Mouse (Mus musculus) heart, embryonic 16.5 days (tissue): ENCODE measurements around the gene Apobec3. TPM values are rescaled to one million over a fixed set of nuclear protein-coding genes. Genes with fewer than 3 reads are reported as not detected.

Experiments
- ATAC-seq: fragments of 200-750 bp; cut with Nextera tagmentation; replicated peaks from 2 replicates; pipeline ENCODE4 v1.8.0; 2017; ENCODE audit warnings: moderate number of reproducible peaks; ENCODE audit not compliant: insufficient read depth, low FRiP score; ENCODE audit errors: extremely low read depth
- H3K27ac ChIP-seq: fragments of 300-500 bp; sonication (generic); 2 replicates; pipeline ENCODE4 v1.5.1; 2014; ENCODE audit warnings: mild to moderate bottlenecking, low read length, control low read depth, moderate library complexity
- H3K27me3 ChIP-seq: fragments of 300-500 bp; sonication (generic); 2 replicates; pipeline ENCODE4 v1.6.1; 2014; ENCODE audit warnings: low read length, mixed read lengths; ENCODE audit not compliant: control insufficient read depth, insufficient read depth
- H3K36me3 ChIP-seq: fragments of 300-500 bp; sonication (generic); 2 replicates; pipeline ENCODE4 v1.6.1; 2014; ENCODE audit not compliant: control insufficient read depth, insufficient read depth
- H3K4me1 ChIP-seq: fragments of 300-500 bp; sonication (generic); 2 replicates; pipeline ENCODE4 v1.6.1; 2014; ENCODE audit warnings: low read length, mixed read lengths; ENCODE audit not compliant: control insufficient read depth, insufficient read depth
- H3K4me2 ChIP-seq: fragments of 300-500 bp; sonication (generic); 2 replicates; pipeline ENCODE4 v1.6.1; 2014; ENCODE audit warnings: low read depth, mild to moderate bottlenecking, control low read depth, low read length
- H3K4me3 ChIP-seq: fragments of 300-500 bp; sonication (generic); 2 replicates; pipeline ENCODE4 v1.5.1; 2014; ENCODE audit warnings: mild to moderate bottlenecking, control low read depth, low read length
- H3K9ac ChIP-seq: fragments of 300-500 bp; sonication (generic); 2 replicates; pipeline ENCODE4 v1.6.1; 2014; ENCODE audit warnings: low read length, control low read depth
- H3K9me3 ChIP-seq: fragments of 300-500 bp; sonication (generic); replicated peaks from 2 replicates; pipeline ENCODE4 v1.6.1; 2016; ENCODE audit warnings: low read length; ENCODE audit not compliant: control insufficient read depth
- WGBS: fragments of 180-500 bp; shearing (Covaris S2); extraction: QIAGEN DNeasy Blood & Tissue Kit; methylation state at CpG from one replicate; pipeline ENCODE4 v1.1.7; 2014; 5-methylcytosine and 5-hydroxymethylcytosine counted together
- polyA plus RNA-seq: library from polyadenylated mRNA; unstranded; fragments of >200 nt; fragmentation: Nextera tagmentation; extraction: Ambion mirVana; gene quantifications from 2 replicates; pipeline ENCODE4 v1.2.1, GENCODE M21; 2015

Apobec3 gene
- 25.1 and 40.7 TPM in 2 replicates for polyA plus RNA-seq

DNA sequence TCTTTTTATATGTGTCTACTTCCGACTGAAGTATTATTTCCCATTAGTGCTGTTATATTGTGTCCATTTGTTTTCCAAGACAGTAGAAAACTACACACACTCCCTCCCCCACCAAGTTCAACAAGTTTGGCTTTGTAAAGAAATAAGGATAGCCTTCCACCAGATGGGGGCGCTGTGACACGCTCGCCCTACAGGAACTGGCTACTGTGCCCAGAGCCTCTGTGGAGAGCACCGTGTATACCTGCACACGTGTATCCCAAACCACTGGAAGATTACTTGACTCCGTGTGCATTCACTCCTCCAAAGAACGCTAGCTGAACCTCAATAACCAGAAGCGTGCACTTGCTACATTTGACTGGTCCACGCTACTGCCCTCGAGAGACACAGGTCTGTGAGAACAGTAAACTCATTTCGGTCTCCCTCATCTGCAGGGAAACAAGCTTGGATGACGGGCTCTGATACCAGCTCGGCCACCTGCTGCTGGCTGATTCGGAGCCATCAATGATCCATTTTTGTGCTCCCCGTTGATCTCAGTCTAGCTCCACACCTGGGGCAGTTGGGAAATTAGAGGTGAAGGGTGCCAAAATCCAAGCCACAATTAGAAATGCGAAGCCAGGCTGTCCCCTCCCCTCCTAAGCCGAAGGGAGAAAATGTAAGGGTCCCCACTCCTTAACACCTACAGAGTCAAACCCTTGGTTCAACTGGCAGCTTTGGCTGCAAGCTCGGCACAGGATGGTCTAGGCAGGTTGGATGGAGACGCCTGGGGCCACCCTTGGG lies at the start of gene Apobec3:
Gene Apobec3, plus strand, starts transcription at position 224 of the 777 bp plus-strand sequence.
- 2% methylated on average over 20 of the region's 20 CpGs for WGBS
- no peaks in the 10 kb centered on the region for H3K27me3 ChIP-seq
- H3K4me1 ChIP-seq = peaks cover 13% of the 10 kb centered on the region
- peak within 1 kb of the TSS; percentile 83 for H3K27ac ChIP-seq
- peak within 1 kb of the TSS; percentile 70 for H3K4me3 ChIP-seq
- ATAC-seq = peak; percentile 42
- H3K9me3 ChIP-seq = no peaks in the 10 kb centered on the region
- no peaks in the 10 kb centered on the region for H3K36me3 ChIP-seq
- peak within 1 kb of the TSS; percentile 77 for H3K9ac ChIP-seq
- H3K4me2 ChIP-seq = peak within 1 kb of the TSS; percentile 95

DNA sequence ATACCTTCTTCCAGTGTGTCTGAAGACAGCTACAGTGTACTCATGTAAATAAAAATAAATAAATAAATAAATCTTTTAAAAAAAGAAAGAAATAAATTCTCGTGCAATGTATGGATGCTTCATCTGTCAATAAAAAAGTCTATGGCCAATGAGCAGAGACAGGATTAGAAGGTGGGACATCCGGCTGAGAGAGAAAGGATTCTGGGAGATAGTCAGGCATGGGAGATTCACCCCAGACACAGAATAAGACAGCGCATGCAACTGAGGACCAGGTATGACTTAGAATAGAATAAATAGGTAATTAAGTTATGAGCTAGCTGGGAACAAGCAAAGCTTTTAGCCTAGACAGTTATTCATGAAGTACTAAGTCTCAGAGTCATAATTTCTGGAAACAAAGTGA lies 48.5 kb upstream of the Apobec3 start:
- Histone ChIP-seq H3K4me1 (peaks cover 10% of the 10 kb centered on the region), H3K27me3 (no peaks in the 10 kb centered on the region), H3K9me3 (no peaks in the 10 kb centered on the region), H3K27ac (no peak overlapping the region), H3K4me2 (no peak overlapping the region), H3K4me3 (no peak overlapping the region), H3K36me3 (no peaks in the 10 kb centered on the region), H3K9ac (no peak overlapping the region)
- WGBS = 79% methylated on average over 3 of the region's 3 CpGs
- no peak for ATAC-seq

DNA sequence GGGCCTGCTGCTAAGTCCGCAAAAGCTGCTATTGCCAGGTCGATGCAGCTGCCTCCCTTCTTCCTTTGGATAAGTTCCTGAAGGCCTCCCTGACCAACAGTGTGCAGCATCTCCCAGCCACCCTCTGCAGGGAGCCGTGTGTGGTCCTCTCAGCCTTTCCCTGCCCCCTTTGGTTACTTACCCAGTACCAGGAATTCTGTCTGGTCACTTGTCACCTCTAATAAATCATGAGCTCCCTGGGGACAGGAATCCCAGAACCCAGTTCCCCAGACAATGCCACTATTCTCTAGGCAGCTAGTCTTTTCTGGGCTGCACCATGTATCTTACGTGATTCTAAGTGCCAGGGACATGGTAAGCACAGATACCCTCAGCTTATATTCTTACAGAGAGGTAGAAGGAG lies 45.5 kb upstream of the Apobec3 start:
- ATAC-seq = no peak
- Histone ChIP-seq H3K27ac (no peak overlapping the region), H3K9me3 (no peaks in the 10 kb centered on the region), H3K36me3 (no peaks in the 10 kb centered on the region), H3K4me3 (no peak overlapping the region), H3K4me2 (no peak overlapping the region), H3K4me1 (peaks cover 10% of the 10 kb centered on the region), H3K27me3 (no peaks in the 10 kb centered on the region), H3K9ac (no peak overlapping the region)
- 61% methylated on average over 4 of the region's 4 CpGs for WGBS

DNA sequence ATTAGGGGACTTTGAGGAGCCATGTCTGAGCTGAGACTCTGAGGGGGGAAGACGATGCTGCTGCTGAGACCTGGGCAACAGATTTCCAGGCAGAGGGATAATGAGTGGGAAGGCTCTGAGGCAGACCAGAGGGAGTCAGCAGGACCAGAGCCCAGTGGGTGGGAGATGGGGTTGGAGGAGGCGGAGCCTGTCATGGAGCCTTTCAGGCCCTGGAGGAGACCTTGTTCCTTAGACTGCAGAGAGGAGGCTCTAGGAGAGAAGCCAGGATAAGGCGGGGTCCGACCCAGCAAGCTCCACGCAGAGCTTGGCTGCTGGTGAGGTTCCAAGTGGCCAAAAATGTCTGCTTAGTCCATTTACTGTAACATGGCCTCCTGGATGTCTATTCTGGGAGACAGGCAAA lies 44.4 kb upstream of the Apobec3 start:
- peak; percentile 72 for ATAC-seq
- peak overlapping the region; percentile 17; the same call in 1 of the 2 replicates for H3K27ac ChIP-seq
- peaks cover 10% of the 10 kb centered on the region for H3K4me1 ChIP-seq
- 26% methylated on average over 5 of the region's 5 CpGs for WGBS
- no peaks in the 10 kb centered on the region for H3K36me3 ChIP-seq
- H3K27me3 ChIP-seq = no peaks in the 10 kb centered on the region
- H3K4me3 ChIP-seq = no peak overlapping the region
- no peaks in the 10 kb centered on the region for H3K9me3 ChIP-seq
- H3K4me2 ChIP-seq = no peak overlapping the region
- no peak overlapping the region for H3K9ac ChIP-seq

DNA sequence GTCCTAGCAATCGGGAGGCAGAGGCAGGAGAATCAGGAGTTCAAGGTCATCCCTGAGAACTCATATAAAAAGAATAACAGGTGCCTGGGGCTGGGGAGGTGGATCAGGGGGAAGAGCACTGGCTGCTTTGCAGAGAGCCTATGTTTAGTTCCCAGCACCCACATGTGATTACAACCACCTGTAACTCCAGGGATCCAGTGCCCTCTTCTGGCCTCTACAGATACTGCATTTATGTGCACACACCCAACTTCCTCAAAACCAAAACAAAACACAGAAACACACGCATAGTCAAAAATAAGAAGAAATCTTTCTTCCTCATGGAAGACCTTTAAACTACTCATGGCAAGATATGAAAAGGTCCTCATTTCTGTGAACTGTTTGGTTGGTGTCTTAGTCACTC lies 41.3 kb upstream of the Apobec3 start:
- ATAC-seq = no peak
- no peak overlapping the region for H3K4me2 ChIP-seq
- peaks cover 10% of the 10 kb centered on the region for H3K4me1 ChIP-seq
- H3K27ac ChIP-seq = no peak overlapping the region
- no peak overlapping the region for H3K4me3 ChIP-seq
- no peak overlapping the region for H3K9ac ChIP-seq
- no peaks in the 10 kb centered on the region for H3K9me3 ChIP-seq
- WGBS = 84% methylated on average over 2 of the region's 2 CpGs
- no peaks in the 10 kb centered on the region for H3K36me3 ChIP-seq
- no peaks in the 10 kb centered on the region for H3K27me3 ChIP-seq

DNA sequence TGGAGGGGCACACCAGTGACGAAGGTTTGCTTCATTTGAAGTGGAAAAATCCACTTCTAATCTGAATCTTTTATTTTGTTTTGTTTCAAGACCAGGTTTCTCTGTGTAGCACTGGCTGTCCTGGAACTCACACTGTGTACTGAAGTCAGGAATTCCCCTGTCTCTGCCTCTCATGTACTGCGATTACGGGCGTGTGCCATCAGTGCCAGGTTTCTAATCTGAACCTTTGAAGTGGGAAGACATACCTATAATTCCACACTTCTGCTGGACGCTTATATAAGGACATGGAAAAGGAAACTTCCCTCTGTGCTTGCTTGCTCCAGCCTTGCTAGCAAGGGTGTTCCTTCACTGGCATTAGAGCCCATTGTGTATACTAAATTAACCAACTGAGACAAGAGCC lies 32.5 kb upstream of the Apobec3 start:
- Histone ChIP-seq H3K36me3 (no peaks in the 10 kb centered on the region), H3K4me1 (peaks cover 4% of the 10 kb centered on the region), H3K9ac (no peak overlapping the region), H3K4me2 (no peak overlapping the region), H3K27ac (0 out of 2 replicates have a peak overlapping the region, but pooled peaks have one; percentile 7), H3K27me3 (no peaks in the 10 kb centered on the region), H3K4me3 (no peak overlapping the region), H3K9me3 (no peaks in the 10 kb centered on the region)
- ATAC-seq = no peak; the same call in 1 of the 2 replicates
- 45% methylated on average over 5 of the region's 5 CpGs for WGBS

DNA sequence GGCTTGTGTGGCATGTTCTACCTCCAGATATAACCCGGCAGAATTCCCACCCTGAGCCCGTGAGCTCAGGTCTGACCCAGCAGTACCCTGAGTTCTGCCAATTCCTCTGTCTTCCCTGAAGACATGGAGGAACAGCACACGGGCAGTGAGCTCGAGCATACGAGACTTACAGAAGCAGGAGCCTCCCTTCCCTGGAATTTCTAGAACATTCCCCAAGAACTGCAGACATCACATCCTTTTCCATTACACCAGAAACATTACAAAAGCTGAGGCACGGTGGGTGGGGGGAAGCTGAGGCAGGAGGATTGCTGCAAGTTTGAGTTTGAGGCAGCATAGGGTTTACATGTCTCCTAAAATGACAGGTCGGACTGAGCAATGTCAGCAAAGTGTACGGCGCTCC lies 31.6 kb upstream of the Apobec3 start:
- no peak overlapping the region for H3K4me2 ChIP-seq
- no peak overlapping the region for H3K4me3 ChIP-seq
- no peak for ATAC-seq
- no peak overlapping the region for H3K9ac ChIP-seq
- no peaks in the 10 kb centered on the region for H3K36me3 ChIP-seq
- peaks cover 4% of the 10 kb centered on the region for H3K4me1 ChIP-seq
- H3K27ac ChIP-seq = no peak overlapping the region
- no peaks in the 10 kb centered on the region for H3K9me3 ChIP-seq
- H3K27me3 ChIP-seq = no peaks in the 10 kb centered on the region
- 84% methylated on average over 9 of the region's 9 CpGs for WGBS

DNA sequence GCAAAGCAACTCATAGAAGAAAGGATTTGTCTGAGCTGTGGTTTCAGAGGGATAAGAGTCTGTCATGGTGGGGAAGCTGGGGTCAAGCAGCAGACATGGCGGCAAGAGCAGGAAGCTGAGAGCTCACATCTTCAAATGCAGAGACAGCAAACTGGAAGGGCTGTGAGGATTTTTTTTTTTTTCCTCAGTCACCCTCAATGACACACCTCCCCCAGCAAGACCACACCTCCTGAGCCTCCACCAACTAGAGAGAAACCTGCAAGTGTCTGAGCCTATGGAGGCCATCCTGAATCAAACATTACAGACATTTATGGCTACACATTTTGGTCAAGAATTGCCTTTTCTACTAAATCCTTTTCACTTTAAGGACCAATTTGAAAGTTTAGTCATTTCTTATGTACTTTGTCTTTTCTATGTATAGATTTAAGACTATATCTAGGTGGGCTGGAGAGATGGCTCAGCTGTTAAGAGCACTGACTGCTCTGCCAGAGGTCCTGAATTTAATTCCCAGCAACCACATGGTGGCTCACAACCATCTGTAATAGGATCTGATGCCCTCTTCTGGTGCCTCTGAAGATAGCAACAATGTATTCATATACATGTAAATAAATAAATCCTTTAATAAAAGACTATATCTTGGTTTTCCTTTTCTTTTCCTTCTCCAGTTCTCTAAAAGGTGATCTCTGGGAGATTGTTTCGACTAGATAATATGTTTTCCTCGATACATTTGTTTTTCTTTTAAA lies 24.0 kb upstream of the Apobec3 start:
- ATAC-seq = no peak
- no peak overlapping the region for H3K4me2 ChIP-seq
- H3K9me3 ChIP-seq = peaks cover 5% of the 10 kb centered on the region
- H3K27ac ChIP-seq = no peak overlapping the region
- H3K9ac ChIP-seq = no peak overlapping the region
- WGBS = 78% methylated on average over 3 of the region's 3 CpGs
- H3K36me3 ChIP-seq = no peaks in the 10 kb centered on the region
- no peaks in the 10 kb centered on the region for H3K27me3 ChIP-seq
- no peak overlapping the region for H3K4me3 ChIP-seq
- H3K4me1 ChIP-seq = no peaks in the 10 kb centered on the region

DNA sequence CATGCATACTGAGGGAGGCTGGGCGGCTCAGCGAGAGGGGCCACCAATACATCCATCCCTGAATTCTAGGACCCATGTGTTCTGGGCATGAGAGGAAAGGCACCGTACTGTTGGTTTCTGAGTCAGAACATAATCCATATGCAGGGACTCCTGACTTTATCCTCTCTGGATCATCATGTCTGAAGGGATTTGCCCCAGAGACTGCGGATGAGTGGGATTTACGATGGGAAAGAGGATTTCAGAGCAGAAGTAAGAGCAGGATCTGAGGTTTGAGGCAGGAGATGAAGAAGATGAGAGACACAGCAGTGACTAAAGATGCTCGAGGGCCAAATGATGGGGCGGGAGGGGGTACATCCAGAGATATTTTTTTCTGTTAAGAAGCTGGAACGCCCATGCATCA lies 17.9 kb upstream of the Apobec3 start:
- Histone ChIP-seq H3K9me3 (peaks cover 5% of the 10 kb centered on the region), H3K27me3 (no peaks in the 10 kb centered on the region), H3K9ac (no peak overlapping the region), H3K4me1 (peaks cover 2% of the 10 kb centered on the region), H3K4me3 (no peak overlapping the region), H3K36me3 (no peaks in the 10 kb centered on the region), H3K4me2 (no peak overlapping the region), H3K27ac (no peak overlapping the region)
- 88% methylated on average over 8 of the region's 8 CpGs for WGBS
- no peak for ATAC-seq
